Mouse (Mus musculus): Measurements from ENCODE around the gene Sgce. TPM values are rescaled to one million over a fixed set of nuclear protein-coding genes. Genes with fewer than 3 reads are reported as not detected.
A peak's percentile ranks its signal among the peaks of the same experiment; 100 is the strongest.
"Not testable (repeated sequence)": the region's sequence is repeated elsewhere in the genome, so short reads cannot be mapped to it uniquely, and the experiment has no call there.

Gene Sgce
- 16.8 TPM for polyA plus RNA-seq (2012; fragmentation: generic; extraction: Trizol)

DNA sequence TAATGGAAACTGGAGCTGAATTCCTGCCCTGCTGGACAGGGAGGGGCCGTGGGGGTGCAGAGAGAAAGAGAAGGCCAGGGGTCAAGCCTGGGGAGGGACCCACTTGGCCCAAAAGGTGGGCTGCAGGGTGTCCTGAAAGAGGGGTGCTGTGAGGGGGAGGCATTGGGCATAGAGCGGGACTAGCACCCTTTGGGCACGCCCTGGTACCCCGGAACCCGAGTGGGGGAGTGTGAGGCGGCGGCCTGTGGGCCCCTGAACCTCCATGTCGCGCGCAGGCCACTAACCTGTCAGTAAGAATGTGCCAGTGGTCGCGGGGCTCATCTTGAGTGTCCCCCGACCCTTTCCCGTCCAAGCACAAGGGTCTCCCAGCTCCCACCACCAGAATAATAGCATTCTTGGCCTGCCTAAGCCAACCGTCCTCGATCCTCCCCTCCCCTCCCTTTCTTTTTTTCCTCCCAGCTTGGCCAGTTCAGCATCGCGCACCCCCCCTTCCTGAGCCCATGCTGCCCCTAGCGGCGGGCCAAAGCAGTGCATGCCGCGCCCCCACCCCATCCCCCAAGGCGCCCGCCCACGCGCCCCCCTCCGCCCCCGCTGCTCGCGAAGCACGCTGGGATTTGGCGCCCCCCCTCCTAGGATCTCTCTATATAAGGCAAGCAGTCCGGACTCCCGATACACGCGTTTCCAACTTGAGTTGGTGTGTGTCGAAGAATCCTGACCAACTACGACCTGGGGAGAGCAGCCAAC is at the start of gene Sgce, which contains the start of gene Peg10:
Sgce (minus strand) TSS at position 512 of the 744 bp plus-strand sequence.
Peg10 (plus strand) TSS at position 611 of the 744 bp plus-strand sequence.
- H3ac ChIP-seq (ENCODE audit: control insufficient read depth, insufficient read length), result peak within 1 kb of the TSS; percentile 10
- H3K27me3 ChIP-seq (ENCODE audit: control insufficient read depth, insufficient read depth, insufficient read length), result no peaks in the 10 kb centered on the region
- H3K4me3 ChIP-seq, result peak within 1 kb of the TSS; percentile 43
- peak; percentile 13 for TF ChIP-seq POLR2A (IDR thresholded peaks at IDR 0.05; ENCODE audit: insufficient read length, low read depth)
- TF ChIP-seq E2F4 (IDR thresholded peaks at IDR 0.05; ENCODE audit: insufficient read depth), result no peak
- no peaks in the 10 kb centered on the region for H3K36me3 ChIP-seq (ENCODE audit: control insufficient read depth, insufficient read depth)
- H3K4me2 ChIP-seq (ENCODE audit: low read depth), result peak within 1 kb of the TSS; percentile 77
- no peaks in the 10 kb centered on the region for H3K79me2 ChIP-seq (ENCODE audit: control insufficient read depth, insufficient read depth)

DNA sequence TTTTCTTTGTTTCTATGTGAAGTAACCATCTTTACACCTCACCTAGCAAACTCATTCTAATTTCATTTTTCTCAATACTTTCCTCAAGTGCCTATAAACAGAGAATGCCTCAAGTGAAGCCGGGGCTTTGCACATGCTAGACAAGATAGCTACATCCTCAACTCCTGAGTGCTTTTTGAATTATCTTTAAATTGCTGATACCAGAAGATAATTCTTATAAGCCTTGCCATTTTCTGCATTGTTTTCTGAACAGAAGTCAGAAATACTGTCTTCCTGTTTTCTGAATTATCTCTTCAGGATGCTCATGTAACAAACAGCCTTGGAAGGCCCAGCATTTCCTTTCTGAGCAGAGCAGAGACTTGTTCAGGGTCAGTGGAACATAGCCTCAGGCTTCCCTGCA is 49.3 kb upstream of the Sgce start:
- TF ChIP-seq USF1 (IDR thresholded peaks at IDR 0.05; ENCODE audit: low read depth) (no peak), MYOD1 (IDR thresholded peaks at IDR 0.05; ENCODE audit: control insufficient read depth in 1 of 3, insufficient read length in 2 of 3, low read depth in 2 of 3) (no peak), REST (IDR thresholded peaks at IDR 0.05; ENCODE audit: insufficient read depth, insufficient read length) (no peak), POLR2AphosphoS2 (IDR thresholded peaks at IDR 0.05; ENCODE audit: insufficient read length, low read depth) (no peak), POLR2A (IDR thresholded peaks at IDR 0.05; ENCODE audit: insufficient read length, low read depth) (no peak), MAX (IDR thresholded peaks at IDR 0.05; ENCODE audit: low read depth) (no peak), E2F4 (IDR thresholded peaks at IDR 0.05; ENCODE audit: insufficient read depth) (no peak), TCF3 (IDR thresholded peaks at IDR 0.05; ENCODE audit: insufficient read length, low read depth) (no peak), TCF12 (IDR thresholded peaks at IDR 0.05; ENCODE audit: insufficient read depth, poor library complexity, severe bottlenecking) (no peak), MYOG (IDR thresholded peaks at IDR 0.05; ENCODE audit: control insufficient read depth in 1 of 3, insufficient read depth in 1 of 3, insufficient read length in 2 of 3, low read depth in 2 of 3) (no peak), CEBPB (IDR thresholded peaks at IDR 0.05; ENCODE audit: insufficient read depth, poor library complexity, severe bottlenecking) (no peak), SRF (IDR thresholded peaks at IDR 0.05; ENCODE audit: control insufficient read depth, insufficient read length, low read depth) (no peak)
- Histone ChIP-seq H3K4me2 (ENCODE audit: low read depth) (no peak overlapping the region), H3K27me3 (ENCODE audit: control insufficient read depth, insufficient read depth, insufficient read length) (no peaks in the 10 kb centered on the region), H3K36me3 (ENCODE audit: control insufficient read depth, insufficient read depth) (no peaks in the 10 kb centered on the region), H3ac (ENCODE audit: control insufficient read depth, insufficient read length) (no peak overlapping the region), H3K4me3 (no peak overlapping the region), H3K79me2 (ENCODE audit: control insufficient read depth, insufficient read depth) (no peaks in the 10 kb centered on the region)

DNA sequence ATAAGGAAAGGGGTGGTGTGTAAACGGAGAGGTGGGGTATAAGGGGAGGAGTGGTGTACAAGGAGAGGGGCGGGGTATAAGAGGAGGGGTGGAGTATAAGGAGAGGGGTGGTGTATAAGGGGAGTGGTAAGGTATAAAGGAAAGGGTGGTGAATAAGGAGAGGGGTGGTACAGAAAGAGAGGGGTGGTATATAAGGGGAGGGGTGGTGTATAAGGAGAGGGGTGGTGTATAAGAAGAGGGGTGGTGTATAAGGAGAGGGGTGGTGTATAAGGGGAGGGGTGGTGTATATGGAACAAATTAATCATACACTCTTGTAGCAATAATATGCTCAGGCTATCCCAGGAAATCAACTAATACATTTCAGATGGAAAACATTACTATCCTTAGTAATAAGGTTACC is 15.2 kb upstream of the Sgce start:
- Histone ChIP-seq H3K4me2 (ENCODE audit: low read depth) (no peak overlapping the region), H3ac (ENCODE audit: control insufficient read depth, insufficient read length) (no peak overlapping the region), H3K36me3 (ENCODE audit: control insufficient read depth, insufficient read depth) (no peaks in the 10 kb centered on the region), H3K79me2 (ENCODE audit: control insufficient read depth, insufficient read depth) (no peaks in the 10 kb centered on the region), H3K27me3 (ENCODE audit: control insufficient read depth, insufficient read depth, insufficient read length) (no peaks in the 10 kb centered on the region), H3K4me3 (no peak overlapping the region)
- TF ChIP-seq POLR2AphosphoS2 (IDR thresholded peaks at IDR 0.05; ENCODE audit: insufficient read length, low read depth) (no peak), SRF (IDR thresholded peaks at IDR 0.05; ENCODE audit: control insufficient read depth, insufficient read length, low read depth) (no peak), MYOD1 (IDR thresholded peaks at IDR 0.05; ENCODE audit: control insufficient read depth in 1 of 3, insufficient read length in 2 of 3, low read depth in 2 of 3) (no peak), MAX (IDR thresholded peaks at IDR 0.05; ENCODE audit: low read depth) (no peak)

DNA sequence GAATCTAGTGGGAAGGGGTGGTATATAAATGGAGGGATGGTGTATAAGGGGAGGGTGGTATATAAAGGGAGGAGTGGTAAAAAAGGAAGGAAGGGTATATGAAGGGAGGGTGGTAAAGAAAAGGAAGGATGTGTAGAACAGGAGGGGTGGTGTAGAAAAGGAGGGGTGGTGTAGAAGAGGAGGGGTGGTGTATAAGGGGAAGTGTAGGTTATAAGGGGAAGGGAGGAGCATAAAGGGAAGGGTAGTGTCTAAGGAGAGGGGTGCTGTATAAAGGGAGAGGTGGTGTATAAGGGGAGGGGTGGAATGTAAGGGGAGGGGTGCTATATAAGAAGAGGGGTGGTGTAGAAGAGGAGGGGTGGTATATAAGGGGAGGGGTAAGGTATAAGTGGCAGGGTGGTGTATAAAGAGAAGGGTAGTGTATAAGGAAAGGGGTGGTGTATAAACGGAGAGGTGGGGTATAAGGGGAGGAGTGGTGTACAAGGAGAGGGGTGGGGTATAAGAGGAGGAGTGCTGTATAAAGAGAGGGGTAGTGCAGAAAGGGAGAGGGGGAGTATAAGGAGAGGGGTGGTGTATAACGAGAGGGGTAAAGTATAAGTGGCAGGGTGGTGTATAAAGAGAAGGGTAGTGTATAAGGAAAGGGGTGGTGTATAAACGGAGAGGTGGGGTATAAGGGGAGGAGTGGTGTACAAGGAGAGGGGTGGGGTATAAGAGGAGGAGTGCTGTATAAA is 14.6 kb upstream of the Sgce start:
- H3K4me3 ChIP-seq; H3K27me3 ChIP-seq (ENCODE audit: control insufficient read depth, insufficient read depth, insufficient read length); H3ac ChIP-seq (ENCODE audit: control insufficient read depth, insufficient read length); H3K4me2 ChIP-seq (ENCODE audit: low read depth); H3K36me3 ChIP-seq (ENCODE audit: control insufficient read depth, insufficient read depth); H3K79me2 ChIP-seq (ENCODE audit: control insufficient read depth, insufficient read depth): not testable (repeated sequence)

DNA sequence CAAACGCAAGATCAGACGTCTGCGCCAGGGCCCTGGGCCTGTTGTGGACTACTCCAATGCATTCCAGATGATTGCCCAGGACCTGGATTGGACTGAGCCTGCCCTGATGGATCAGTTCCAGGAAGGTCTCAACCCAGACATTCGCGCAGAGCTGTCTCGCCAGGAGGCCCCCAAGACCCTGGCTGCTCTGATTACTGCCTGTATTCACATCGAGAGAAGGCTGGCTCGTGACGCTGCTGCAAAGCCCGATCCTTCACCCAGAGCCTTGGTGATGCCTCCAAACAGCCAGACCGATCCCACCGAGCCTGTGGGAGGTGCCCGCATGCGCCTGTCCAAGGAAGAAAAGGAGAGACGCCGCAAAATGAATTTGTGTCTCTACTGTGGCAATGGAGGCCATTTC is 7.9 kb upstream of the Sgce start:
- H3K4me3 ChIP-seq, result no peak overlapping the region
- H3K27me3 ChIP-seq (ENCODE audit: control insufficient read depth, insufficient read depth, insufficient read length), result no peaks in the 10 kb centered on the region
- H3ac ChIP-seq (ENCODE audit: control insufficient read depth, insufficient read length), result no peak overlapping the region
- no peak overlapping the region for H3K4me2 ChIP-seq (ENCODE audit: low read depth)
- TF ChIP-seq POLR2AphosphoS2 (IDR thresholded peaks at IDR 0.05; ENCODE audit: insufficient read length, low read depth) (no peak), MYOG (IDR thresholded peaks at IDR 0.05; ENCODE audit: control insufficient read depth in 1 of 3, insufficient read depth in 1 of 3, insufficient read length in 2 of 3, low read depth in 2 of 3) (no peak)
- H3K36me3 ChIP-seq (ENCODE audit: control insufficient read depth, insufficient read depth), result no peaks in the 10 kb centered on the region
- H3K79me2 ChIP-seq (ENCODE audit: control insufficient read depth, insufficient read depth), result no peaks in the 10 kb centered on the region

DNA sequence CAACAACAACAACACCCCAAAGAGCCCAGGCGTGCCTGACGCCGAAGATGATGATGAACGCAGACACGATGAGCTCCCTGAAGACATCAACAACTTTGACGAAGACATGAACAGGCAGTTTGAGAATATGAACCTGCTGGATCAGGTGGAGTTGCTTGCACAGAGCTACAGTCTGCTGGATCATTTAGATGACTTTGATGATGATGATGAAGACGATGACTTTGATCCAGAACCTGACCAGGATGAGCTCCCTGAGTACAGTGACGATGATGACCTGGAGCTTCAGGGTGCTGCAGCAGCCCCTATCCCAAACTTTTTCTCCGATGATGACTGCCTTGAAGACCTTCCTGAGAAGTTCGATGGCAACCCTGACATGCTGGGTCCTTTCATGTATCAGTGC is 7.3 kb upstream of the Sgce start:
- Histone ChIP-seq H3K4me3 (no peak overlapping the region), H3ac (ENCODE audit: control insufficient read depth, insufficient read length) (no peak overlapping the region), H3K4me2 (ENCODE audit: low read depth) (no peak overlapping the region), H3K27me3 (ENCODE audit: control insufficient read depth, insufficient read depth, insufficient read length) (no peaks in the 10 kb centered on the region), H3K79me2 (ENCODE audit: control insufficient read depth, insufficient read depth) (no peaks in the 10 kb centered on the region), H3K36me3 (ENCODE audit: control insufficient read depth, insufficient read depth) (no peaks in the 10 kb centered on the region)
- TF ChIP-seq TCF3 (IDR thresholded peaks at IDR 0.05; ENCODE audit: insufficient read length, low read depth) (no peak), E2F4 (IDR thresholded peaks at IDR 0.05; ENCODE audit: insufficient read depth) (no peak), CEBPB (IDR thresholded peaks at IDR 0.05; ENCODE audit: insufficient read depth, poor library complexity, severe bottlenecking) (no peak), MAX (IDR thresholded peaks at IDR 0.05; ENCODE audit: low read depth) (no peak), POLR2A (IDR thresholded peaks at IDR 0.05; ENCODE audit: insufficient read length, low read depth) (no peak), USF1 (IDR thresholded peaks at IDR 0.05; ENCODE audit: low read depth) (no peak), POLR2AphosphoS2 (IDR thresholded peaks at IDR 0.05; ENCODE audit: insufficient read length, low read depth) (no peak), TCF12 (IDR thresholded peaks at IDR 0.05; ENCODE audit: insufficient read depth, poor library complexity, severe bottlenecking) (no peak), MYOG (IDR thresholded peaks at IDR 0.05; ENCODE audit: control insufficient read depth in 1 of 3, insufficient read depth in 1 of 3, insufficient read length in 2 of 3, low read depth in 2 of 3) (no peak), SRF (IDR thresholded peaks at IDR 0.05; ENCODE audit: control insufficient read depth, insufficient read length, low read depth) (no peak), REST (IDR thresholded peaks at IDR 0.05; ENCODE audit: insufficient read depth, insufficient read length) (no peak), MYOD1 (IDR thresholded peaks at IDR 0.05; ENCODE audit: control insufficient read depth in 1 of 3, insufficient read length in 2 of 3, low read depth in 2 of 3) (no peak)
